Mouse (Mus musculus) layer of hippocampus, adult 11-12 months (tissue): ENCODE results near the gene Trhde.

Source experiments
- DNase-seq: peaks from one replicate; pipeline ENCODE4 v3.0.0; 2022; ENCODE audit warnings: low spot score

Gene Trhde

GRCm38 (mm10) chr10:114735678-114736077 is 66.4 kb downstream of the Trhde start:
- DNase-seq: no peak

- no peak for DNase-seq
Observed at GRCm38 (mm10) chr10:114735111-114735510, 67.0 kb downstream of the Trhde start.

GRCm38 (mm10) chr10:114725591-114725990 is 76.5 kb downstream of the Trhde start:
- DNase-seq: peak; percentile 34

GRCm38 (mm10) chr10:114701791-114702190 is 100.3 kb downstream of the Trhde start:
- DNase-seq: no peak

DNA sequence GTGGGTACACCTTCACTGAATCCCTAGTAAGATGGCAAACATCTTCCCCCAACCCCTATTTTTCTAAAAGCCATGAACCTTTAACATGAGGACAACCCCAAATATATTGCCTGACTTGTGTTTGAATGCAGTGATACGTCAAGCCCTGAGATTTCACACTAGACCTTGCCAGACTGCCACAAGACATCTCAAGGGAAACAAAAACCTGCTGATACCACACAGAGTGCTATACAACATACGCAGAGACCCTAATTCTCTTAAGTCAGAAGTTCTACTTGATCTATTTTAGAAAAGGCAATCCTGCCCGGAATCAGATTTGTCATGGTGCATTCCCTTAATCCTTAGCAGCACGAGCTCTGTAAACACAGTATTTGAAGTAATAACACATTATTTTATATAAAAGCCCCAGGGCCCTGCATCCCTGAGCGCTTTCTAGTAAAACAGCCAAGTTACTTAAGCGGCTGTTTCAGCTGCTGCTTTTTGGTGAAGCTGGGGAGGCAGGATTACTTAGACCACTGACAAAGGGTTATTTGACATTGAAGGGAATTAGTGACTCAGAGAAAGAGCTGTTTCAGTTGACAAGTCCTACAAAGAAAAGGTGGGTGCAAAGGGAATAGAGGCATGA is 130.2 kb downstream of the Trhde start:
- DNase-seq: no peak

GRCm38 (mm10) chr10:114593046-114593445 is 209.1 kb downstream of the Trhde start:
- DNase-seq: no peak

DNA sequence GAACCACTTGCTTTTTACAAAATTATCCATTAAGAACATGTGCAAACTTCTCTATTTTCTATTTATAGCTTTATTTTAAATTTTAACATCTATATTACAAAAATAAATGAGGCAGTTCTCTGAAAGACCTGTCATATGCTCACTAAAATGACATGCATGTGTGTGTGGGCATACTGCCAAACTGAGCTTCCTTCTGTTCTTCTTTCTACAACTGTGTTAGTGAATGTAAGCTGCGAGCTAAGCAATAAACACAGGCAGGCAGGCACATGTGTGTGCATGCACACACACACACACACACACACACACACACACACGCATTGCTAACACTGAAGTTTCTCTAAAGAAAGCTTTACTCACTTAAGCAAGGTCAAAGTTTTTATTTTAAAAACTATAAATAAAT is 223.2 kb downstream of the Trhde start:
- DNase-seq: peak; percentile 25

GRCm38 (mm10) chr10:114567891-114568290 is 234.2 kb downstream of the Trhde start:
- DNase-seq: no peak

DNA sequence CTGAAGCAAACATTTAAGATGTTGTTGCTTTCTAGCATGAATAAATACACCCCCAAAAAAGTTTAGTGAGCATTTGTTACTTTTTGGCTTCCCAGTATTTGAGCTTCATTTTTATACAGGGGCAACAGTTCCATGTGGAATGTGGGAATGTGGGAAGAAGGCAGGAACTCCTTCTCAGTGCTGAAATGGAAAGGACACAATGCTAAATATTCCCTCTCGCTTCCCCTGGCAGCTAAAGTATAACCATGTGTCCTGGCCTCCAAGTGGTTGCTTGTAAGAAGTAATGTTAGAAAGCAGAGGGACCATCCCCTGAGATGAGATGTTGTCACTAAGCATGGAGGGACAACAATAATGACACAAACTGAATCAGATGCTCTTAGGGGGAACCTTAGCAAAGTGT is 292.9 kb downstream of the Trhde start:
- no peak for DNase-seq

DNA sequence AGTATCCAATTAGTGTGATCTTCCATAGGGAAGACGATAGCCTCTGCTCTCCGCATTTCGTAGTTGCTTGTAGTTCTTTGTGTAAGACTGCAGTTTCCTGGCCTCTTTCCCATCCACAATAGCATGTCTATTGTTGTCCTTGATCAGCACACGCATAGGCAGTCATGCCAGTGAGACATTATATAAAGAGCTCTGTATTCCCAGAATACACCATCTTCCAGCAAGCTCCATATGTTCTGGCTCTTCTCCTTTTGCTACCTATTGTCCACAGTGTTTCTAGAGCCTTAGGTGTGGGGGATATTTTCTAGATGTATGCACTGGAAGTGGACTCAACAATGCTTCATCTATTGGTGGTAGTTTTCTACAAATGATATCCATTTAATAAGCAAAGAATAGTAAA is 313.3 kb downstream of the Trhde start:
- DNase-seq: no peak

DNA sequence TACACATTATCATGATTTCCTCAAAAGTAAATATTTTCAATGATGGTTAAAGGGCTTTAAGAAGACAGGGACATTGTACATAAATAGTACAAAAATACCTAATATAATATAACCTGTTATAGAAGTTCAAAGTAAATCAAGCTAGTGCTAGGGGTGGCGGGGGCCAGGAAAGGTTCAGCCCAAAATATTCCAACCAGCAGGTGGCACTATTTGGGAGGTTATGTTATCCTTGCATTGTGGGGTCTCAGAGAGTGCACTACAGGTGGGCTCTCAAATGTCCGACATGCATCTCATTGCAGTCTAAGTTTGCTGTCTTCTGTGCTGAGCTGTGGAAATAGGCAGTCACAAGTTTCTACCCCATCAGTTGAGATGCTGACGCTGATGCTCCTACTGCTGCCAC is 346.5 kb downstream of the Trhde start:
- DNase-seq: no peak

- DNase-seq: no peak
Observed at GRCm38 (mm10) chr10:114448116-114448515, 354.0 kb downstream of the Trhde start.

GRCm38 (mm10) chr10:114418956-114419530 is 383.1 kb downstream of the Trhde start:
- no peak for DNase-seq

- DNase-seq: no peak
Observed at GRCm38 (mm10) chr10:114415717-114416116, 386.4 kb downstream of the Trhde start.

- DNase-seq: no peak
Observed at GRCm38 (mm10) chr10:114405260-114405659, 396.8 kb downstream of the Trhde start.

DNA sequence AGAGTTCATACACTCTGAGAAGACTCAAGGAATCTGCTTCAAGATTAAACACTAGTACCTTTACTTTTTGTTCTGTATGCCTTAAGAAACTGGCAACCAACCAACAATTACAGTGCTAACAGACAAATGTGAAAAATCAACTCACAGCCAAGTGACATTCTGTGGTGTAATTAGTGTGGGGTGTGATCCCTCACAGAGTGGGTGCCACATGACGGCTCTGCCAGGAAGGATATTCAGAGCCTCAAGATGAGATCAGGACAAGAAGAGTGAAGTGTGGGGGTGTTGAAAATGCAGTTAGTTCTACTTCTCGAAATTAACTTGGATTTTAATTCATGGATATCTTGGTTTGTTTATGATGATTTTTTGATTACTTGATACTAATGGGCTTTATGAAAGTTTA is 398.3 kb downstream of the Trhde start:
- DNase-seq: no peak

GRCm38 (mm10) chr10:114370804-114371203 is 431.3 kb downstream of the Trhde start:
- DNase-seq: no peak

GRCm38 (mm10) chr10:114363442-114363841 is 438.7 kb downstream of the Trhde start:
- no peak for DNase-seq

- DNase-seq: no peak
Observed at GRCm38 (mm10) chr10:114362631-114363030, 439.5 kb downstream of the Trhde start.
